Mouse (Mus musculus) ES-Bruce4 (cell line): ENCODE data around the gene Arhgap15. TPM values are rescaled to one million over a fixed set of nuclear protein-coding genes. Genes with fewer than 3 reads are reported as not detected.

ENCODE experiments used
- H3K27ac ChIP-seq: 2 replicates; pipeline ENCODE4 v1.5.1; 2012; ENCODE audit warnings: low read length, inconsistent platforms; ENCODE audit not compliant: insufficient read depth
- H3K27me3 ChIP-seq: 2 replicates; pipeline ENCODE4 v1.6.1; 2012; ENCODE audit warnings: mild to moderate bottlenecking, low read length, inconsistent platforms; ENCODE audit not compliant: control insufficient read depth, poor library complexity, insufficient read depth, severe bottlenecking
- H3K36me3 ChIP-seq: 2 replicates; pipeline ENCODE4 v1.6.1; 2012; ENCODE audit warnings: inconsistent platforms, mild to moderate bottlenecking, low read length, moderate library complexity; ENCODE audit not compliant: control insufficient read depth, poor library complexity, insufficient read depth, severe bottlenecking
- H3K4me1 ChIP-seq: one replicate; pipeline ENCODE4 v1.8.1; 2011; ENCODE audit warnings: low read length; ENCODE audit not compliant: control insufficient read depth, insufficient read depth
- H3K4me3 ChIP-seq: 2 replicates; pipeline ENCODE4 v1.5.1; 2011; ENCODE audit warnings: low read depth, mild to moderate bottlenecking, low read length
- H3K9ac ChIP-seq: 2 replicates; pipeline ENCODE4 v1.6.1; 2012; ENCODE audit warnings: low read depth, mild to moderate bottlenecking, inconsistent platforms; ENCODE audit not compliant: poor library complexity, severe bottlenecking
- H3K9me3 ChIP-seq: replicated peaks from 2 replicates; pipeline ENCODE4 v1.6.1; 2012; ENCODE audit warnings: mild to moderate bottlenecking, low read length, inconsistent platforms; ENCODE audit not compliant: control insufficient read depth, poor library complexity, insufficient read depth, severe bottlenecking
- CTCF ChIP-seq: IDR thresholded peaks from one replicate; pipeline ENCODE4 v1.8.1; 2011; ENCODE audit warnings: low read depth, low read length
- EP300 ChIP-seq: IDR thresholded peaks from 2 replicates; pipeline ENCODE4 v1.6.1; 2011; ENCODE audit warnings: low read depth, low read length; ENCODE audit not compliant: insufficient read depth
- POLR2A ChIP-seq: IDR thresholded peaks from one replicate; pipeline ENCODE4 v1.8.1; 2011; ENCODE audit warnings: low read length; ENCODE audit not compliant: insufficient read depth
- polyA plus RNA-seq: library from polyadenylated mRNA; stranded (reverse); fragments of >200 nt; gene quantifications from 2 replicates; pipeline ENCODE4 v1.2.4, GENCODE M21; 2011; ENCODE audit warnings: low read depth; ENCODE audit not compliant: missing spikeins, insufficient read depth, insufficient read length

Gene Arhgap15
- polyA plus RNA-seq, 1 experiment: not detected

- H3K9ac ChIP-seq: no peak overlapping the region
- H3K4me1 ChIP-seq: no peaks in the 10 kb centered on the region
- H3K9me3 ChIP-seq: no peaks in the 10 kb centered on the region
- no peak overlapping the region for H3K4me3 ChIP-seq
- H3K27ac ChIP-seq: no peak overlapping the region
- TF ChIP-seq EP300 (no peak), POLR2A (no peak), CTCF (no peak)
- H3K36me3 ChIP-seq: no peaks in the 10 kb centered on the region
- H3K27me3 ChIP-seq: no peaks in the 10 kb centered on the region
Observed at GRCm38 (mm10) chr2:44341091-44341571, 592.5 kb downstream of the Arhgap15 start.

GRCm38 (mm10) chr2:44344861-44345260 lies 596.2 kb downstream of the Arhgap15 start:
- TF ChIP-seq EP300: no peak
- no peak for TF ChIP-seq CTCF
- no peak for TF ChIP-seq POLR2A
- no peak overlapping the region for H3K27ac ChIP-seq
- H3K9me3 ChIP-seq: no peaks in the 10 kb centered on the region
- H3K4me1 ChIP-seq: no peaks in the 10 kb centered on the region
- H3K4me3 ChIP-seq: no peak overlapping the region
- H3K27me3 ChIP-seq: no peaks in the 10 kb centered on the region
- no peak overlapping the region for H3K9ac ChIP-seq
- H3K36me3 ChIP-seq: no peaks in the 10 kb centered on the region

- no peaks in the 10 kb centered on the region for H3K4me1 ChIP-seq
- H3K27me3 ChIP-seq: no peaks in the 10 kb centered on the region
- H3K27ac ChIP-seq: no peak overlapping the region
- H3K9me3 ChIP-seq: no peaks in the 10 kb centered on the region
- no peaks in the 10 kb centered on the region for H3K36me3 ChIP-seq
- no peak overlapping the region for H3K4me3 ChIP-seq
- TF ChIP-seq CTCF (no peak), POLR2A (no peak), EP300 (no peak)
- H3K9ac ChIP-seq: no peak overlapping the region
Observed at GRCm38 (mm10) chr2:44345325-44345945, 596.8 kb downstream of the Arhgap15 start.

- no peaks in the 10 kb centered on the region for H3K36me3 ChIP-seq
- no peak overlapping the region for H3K27ac ChIP-seq
- TF ChIP-seq POLR2A: no peak
- no peak for TF ChIP-seq EP300
- TF ChIP-seq CTCF: no peak
- H3K4me1 ChIP-seq: no peaks in the 10 kb centered on the region
- no peak overlapping the region for H3K4me3 ChIP-seq
- H3K27me3 ChIP-seq: no peaks in the 10 kb centered on the region
- H3K9me3 ChIP-seq: no peaks in the 10 kb centered on the region
- H3K9ac ChIP-seq: no peak overlapping the region
Observed at GRCm38 (mm10) chr2:44346184-44346583, 597.6 kb downstream of the Arhgap15 start.

- no peaks in the 10 kb centered on the region for H3K36me3 ChIP-seq
- no peak overlapping the region for H3K4me3 ChIP-seq
- H3K4me1 ChIP-seq: no peaks in the 10 kb centered on the region
- H3K9ac ChIP-seq: no peak overlapping the region
- H3K9me3 ChIP-seq: no peaks in the 10 kb centered on the region
- H3K27me3 ChIP-seq: no peaks in the 10 kb centered on the region
- TF ChIP-seq CTCF (no peak), POLR2A (no peak), EP300 (no peak)
- H3K27ac ChIP-seq: no peak overlapping the region
Observed at GRCm38 (mm10) chr2:44347781-44348180, 599.2 kb downstream of the Arhgap15 start.

GRCm38 (mm10) chr2:44349101-44349500 lies 600.5 kb downstream of the Arhgap15 start:
- no peaks in the 10 kb centered on the region for H3K27me3 ChIP-seq
- TF ChIP-seq CTCF (no peak), EP300 (no peak), POLR2A (no peak)
- no peak overlapping the region for H3K4me3 ChIP-seq
- no peaks in the 10 kb centered on the region for H3K9me3 ChIP-seq
- H3K9ac ChIP-seq: no peak overlapping the region
- no peaks in the 10 kb centered on the region for H3K36me3 ChIP-seq
- H3K4me1 ChIP-seq: no peaks in the 10 kb centered on the region
- H3K27ac ChIP-seq: no peak overlapping the region
